Mouse (Mus musculus) neural tube, embryonic 13.5 days (tissue): Measurements from ENCODE around the gene Ttc29. TPM values are rescaled to one million over a fixed set of nuclear protein-coding genes. Genes with fewer than 3 reads are reported as not detected.

Experiments used
- ATAC-seq: fragments of 200-750 bp; cut with Nextera tagmentation; 2 replicates; pipeline ENCODE4 v1.8.0; 2017; ENCODE audit warnings: low read depth, mild to moderate bottlenecking, moderate TSS enrichment, moderate library complexity
- H3K27ac ChIP-seq: fragments of 300-500 bp; sonication (generic); replicated peaks from 2 replicates; pipeline ENCODE4 v1.5.1; 2015; ENCODE audit warnings: moderate library complexity, mild to moderate bottlenecking, inconsistent platforms
- H3K27me3 ChIP-seq: fragments of 300-500 bp; sonication (generic); 2 replicates; pipeline ENCODE4 v1.6.1; 2015; ENCODE audit warnings: mild to moderate bottlenecking, inconsistent platforms
- H3K36me3 ChIP-seq: fragments of 300-500 bp; sonication (generic); 2 replicates; pipeline ENCODE4 v1.6.1; 2015; ENCODE audit warnings: mild to moderate bottlenecking, inconsistent platforms
- H3K4me1 ChIP-seq: fragments of 300-500 bp; sonication (generic); replicated peaks from 2 replicates; pipeline ENCODE4 v1.6.1; 2015; ENCODE audit warnings: inconsistent platforms
- H3K4me2 ChIP-seq: fragments of 300-500 bp; sonication (generic); 2 replicates; pipeline ENCODE4 v1.6.1; 2015; ENCODE audit warnings: inconsistent platforms, mild to moderate bottlenecking, moderate library complexity
- H3K4me3 ChIP-seq: fragments of 300-500 bp; sonication (generic); 2 replicates; pipeline ENCODE4 v1.5.1; 2015; ENCODE audit warnings: mild to moderate bottlenecking, inconsistent platforms
- H3K9ac ChIP-seq: fragments of 300-500 bp; sonication (generic); 2 replicates; pipeline ENCODE4 v1.6.1; 2015; ENCODE audit warnings: moderate library complexity, mild to moderate bottlenecking, inconsistent platforms
- H3K9me3 ChIP-seq: fragments of 300-500 bp; sonication (generic); 2 replicates; pipeline ENCODE4 v1.6.1; 2016; ENCODE audit warnings: inconsistent platforms
- WGBS: fragments of 180-500 bp; shearing (Covaris S2); methylation state at CpG from one replicate; pipeline ENCODE4 v1.1.7; 2015; 5-methylcytosine and 5-hydroxymethylcytosine counted together
- polyA plus RNA-seq: library from polyadenylated mRNA; unstranded; fragments of >200 nt; fragmentation: Nextera tagmentation; extraction: Ambion mirVana; gene quantifications from 2 replicates; pipeline ENCODE4 v1.2.1, GENCODE M21; 2015

Ttc29 gene
- polyA plus RNA-seq, 1 experiment from 2014 or later: not detected

DNA sequence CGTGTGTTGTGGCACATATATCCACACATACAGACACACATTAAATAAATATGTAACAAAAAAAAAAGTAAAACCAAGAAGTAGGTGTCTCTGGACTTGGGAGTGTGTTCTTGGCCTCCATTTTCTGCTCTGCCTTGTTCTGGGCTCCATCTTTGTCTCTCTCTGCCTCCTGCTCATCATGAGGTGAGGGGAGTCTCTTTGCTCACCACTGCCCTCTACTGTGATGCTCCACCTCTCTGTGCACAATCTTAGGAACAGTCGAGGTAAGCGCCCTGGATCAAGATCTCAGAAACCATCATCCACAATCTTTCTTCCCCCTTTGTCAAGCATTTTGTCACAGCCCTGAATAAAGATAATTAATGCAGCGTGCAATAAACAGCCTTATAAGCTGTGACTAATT is 72.3 kb downstream of the Ttc29 start:
- H3K36me3 ChIP-seq: no peaks in the 10 kb centered on the region
- H3K9ac ChIP-seq: no peak overlapping the region
- ATAC-seq: no peak
- no peaks in the 10 kb centered on the region for H3K9me3 ChIP-seq
- 88% methylated on average over 4 of the region's 4 CpGs for WGBS
- no peaks in the 10 kb centered on the region for H3K27me3 ChIP-seq
- H3K4me1 ChIP-seq: no peaks in the 10 kb centered on the region
- H3K4me3 ChIP-seq: no peak overlapping the region
- H3K4me2 ChIP-seq: no peak overlapping the region
- no peak overlapping the region for H3K27ac ChIP-seq

GRCm38 (mm10) chr8:78289374-78289971 is 76.4 kb downstream of the Ttc29 start:
- Histone ChIP-seq H3K4me3 (no peak overlapping the region), H3K4me1 (no peaks in the 10 kb centered on the region), H3K36me3 (no peaks in the 10 kb centered on the region), H3K27me3 (no peaks in the 10 kb centered on the region), H3K9ac (no peak overlapping the region), H3K27ac (no peak overlapping the region), H3K4me2 (no peak overlapping the region), H3K9me3 (no peaks in the 10 kb centered on the region)
- ATAC-seq: no peak
- WGBS: 81% methylated on average over 10 of the region's 10 CpGs

- H3K36me3 ChIP-seq: no peaks in the 10 kb centered on the region
- no peak overlapping the region for H3K27ac ChIP-seq
- no peaks in the 10 kb centered on the region for H3K27me3 ChIP-seq
- no peaks in the 10 kb centered on the region for H3K4me1 ChIP-seq
- H3K4me3 ChIP-seq: no peak overlapping the region
- H3K9me3 ChIP-seq: no peaks in the 10 kb centered on the region
- ATAC-seq: no peak
- no peak overlapping the region for H3K4me2 ChIP-seq
- 62% methylated on average over 7 of the region's 7 CpGs for WGBS
- H3K9ac ChIP-seq: no peak overlapping the region
These were observed 77.2 kb downstream of the Ttc29 start for GRCm38 (mm10) chr8:78290274-78290673.

GRCm38 (mm10) chr8:78295494-78295893 is 82.4 kb downstream of the Ttc29 start:
- Histone ChIP-seq H3K4me2 (no peak overlapping the region), H3K4me1 (no peaks in the 10 kb centered on the region), H3K27me3 (no peaks in the 10 kb centered on the region), H3K9ac (no peak overlapping the region), H3K27ac (no peak overlapping the region), H3K9me3 (no peaks in the 10 kb centered on the region), H3K4me3 (no peak overlapping the region), H3K36me3 (no peaks in the 10 kb centered on the region)
- ATAC-seq: 0 out of 2 replicates have a peak, but pooled peaks have one; percentile 59
- 58% methylated on average over 5 of the region's 5 CpGs for WGBS

DNA sequence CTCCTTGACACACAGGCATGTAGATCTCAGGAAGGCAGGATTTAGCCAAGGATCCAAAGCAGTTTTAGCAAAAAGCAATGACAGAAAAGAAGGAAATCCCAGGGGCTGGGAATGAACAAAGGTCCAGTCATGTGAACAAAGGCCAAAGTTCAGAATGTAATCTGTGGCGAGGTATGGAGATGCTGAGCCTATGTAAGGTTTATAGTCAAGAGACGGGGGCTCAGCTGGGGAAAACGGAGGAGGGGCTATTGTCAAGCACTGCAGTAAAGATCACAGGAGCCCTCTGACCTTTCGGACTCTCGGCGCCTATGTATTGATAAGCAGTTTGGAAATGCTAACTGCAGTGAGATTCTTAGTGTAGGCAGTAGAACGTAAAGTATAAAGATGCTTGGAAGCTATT is 90.5 kb downstream of the Ttc29 start:
- Histone ChIP-seq H3K9me3 (no peaks in the 10 kb centered on the region), H3K27ac (no peak overlapping the region), H3K4me2 (no peak overlapping the region), H3K27me3 (no peaks in the 10 kb centered on the region), H3K36me3 (no peaks in the 10 kb centered on the region), H3K9ac (no peak overlapping the region), H3K4me1 (peaks cover 11% of the 10 kb centered on the region; the same call in 1 of the 2 replicates), H3K4me3 (no peak overlapping the region)
- 25% methylated on average over 7 of the region's 7 CpGs for WGBS
- no peak for ATAC-seq

- H3K9me3 ChIP-seq: peaks cover 3% of the 10 kb centered on the region; the same call in 1 of the 2 replicates
- no peak for ATAC-seq
- H3K27ac ChIP-seq: no peak overlapping the region
- 73% methylated on average over 10 of the region's 10 CpGs for WGBS
- H3K27me3 ChIP-seq: no peaks in the 10 kb centered on the region
- no peak overlapping the region for H3K4me2 ChIP-seq
- H3K4me1 ChIP-seq: peaks cover 11% of the 10 kb centered on the region; the same call in 1 of the 2 replicates
- no peak overlapping the region for H3K4me3 ChIP-seq
- no peak overlapping the region for H3K9ac ChIP-seq
- no peaks in the 10 kb centered on the region for H3K36me3 ChIP-seq
These were observed 93.5 kb downstream of the Ttc29 start for GRCm38 (mm10) chr8:78306604-78307003.

- H3K9me3 ChIP-seq: peaks cover 6% of the 10 kb centered on the region; the same call in 1 of the 2 replicates
- no peak overlapping the region for H3K27ac ChIP-seq
- no peak overlapping the region for H3K4me3 ChIP-seq
- peaks cover 11% of the 10 kb centered on the region; the same call in 1 of the 2 replicates for H3K4me1 ChIP-seq
- no peaks in the 10 kb centered on the region for H3K36me3 ChIP-seq
- H3K4me2 ChIP-seq: no peak overlapping the region
- no peaks in the 10 kb centered on the region for H3K27me3 ChIP-seq
- WGBS: 54% methylated on average over 4 of the region's 4 CpGs
- ATAC-seq: no peak; the same call in 1 of the 2 replicates
- no peak overlapping the region for H3K9ac ChIP-seq
These were observed 94.0 kb downstream of the Ttc29 start for GRCm38 (mm10) chr8:78307131-78307530.

DNA sequence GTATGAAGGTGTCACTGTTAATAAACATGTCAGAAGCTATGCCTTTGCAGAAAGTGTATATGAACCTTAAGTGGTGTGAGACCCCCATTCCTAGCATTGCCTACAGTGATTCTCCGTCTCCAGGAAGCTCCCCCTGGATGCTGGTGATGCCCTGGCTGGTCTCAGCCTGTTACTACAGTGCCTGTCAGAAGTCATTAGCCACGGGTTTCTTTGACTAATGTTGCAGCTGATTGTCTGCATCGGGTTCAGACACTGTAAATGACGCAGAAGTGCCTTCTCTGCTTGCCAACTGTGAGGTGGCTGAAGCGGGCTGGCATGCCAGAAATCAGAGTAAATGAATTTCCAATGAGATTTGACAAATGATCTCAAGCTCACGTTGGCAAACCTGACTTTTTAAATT is 96.4 kb downstream of the Ttc29 start:
- Histone ChIP-seq H3K27me3 (no peaks in the 10 kb centered on the region), H3K36me3 (no peaks in the 10 kb centered on the region), H3K4me2 (no peak overlapping the region), H3K4me3 (no peak overlapping the region), H3K9ac (no peak overlapping the region), H3K27ac (no peak overlapping the region), H3K9me3 (peaks cover 6% of the 10 kb centered on the region; the same call in 1 of the 2 replicates), H3K4me1 (peaks cover 8% of the 10 kb centered on the region; the same call in 1 of the 2 replicates)
- ATAC-seq: no peak
- 59% methylated on average over 6 of the region's 6 CpGs for WGBS

- Histone ChIP-seq H3K4me3 (no peak overlapping the region), H3K4me2 (no peak overlapping the region), H3K9ac (no peak overlapping the region), H3K36me3 (no peaks in the 10 kb centered on the region), H3K9me3 (peaks cover 6% of the 10 kb centered on the region; the same call in 1 of the 2 replicates), H3K27me3 (no peaks in the 10 kb centered on the region), H3K27ac (no peak overlapping the region), H3K4me1 (no peaks in the 10 kb centered on the region)
- WGBS: 59% methylated on average over 9 of the region's 9 CpGs
- no peak for ATAC-seq
These were observed 102.5 kb downstream of the Ttc29 start for GRCm38 (mm10) chr8:78315576-78315975.

DNA sequence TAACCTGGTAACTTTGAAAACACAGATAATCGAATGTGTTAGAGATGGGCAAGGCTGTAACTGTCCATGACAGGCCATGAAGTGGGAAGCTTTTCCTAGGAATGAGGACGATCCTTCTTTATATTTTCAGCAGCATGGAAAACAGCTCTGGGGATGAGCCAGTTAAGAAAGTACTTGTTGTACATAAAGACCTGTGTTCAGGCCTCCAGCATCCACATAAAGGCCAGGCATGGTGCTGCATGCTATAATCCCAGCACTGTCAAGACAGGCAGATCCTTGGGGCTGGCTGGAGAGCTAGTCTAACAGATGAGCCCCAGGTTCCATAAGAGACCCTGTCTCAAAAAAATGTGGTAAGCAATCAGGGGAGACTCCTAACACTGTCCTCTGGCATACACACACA is 104.6 kb downstream of the Ttc29 start:
- ATAC-seq: no peak
- WGBS: 88% methylated on average over 2 of the region's 2 CpGs
- no peak overlapping the region for H3K9ac ChIP-seq
- no peaks in the 10 kb centered on the region for H3K9me3 ChIP-seq
- H3K4me2 ChIP-seq: no peak overlapping the region
- no peaks in the 10 kb centered on the region for H3K27me3 ChIP-seq
- H3K4me3 ChIP-seq: no peak overlapping the region
- no peak overlapping the region for H3K27ac ChIP-seq
- H3K36me3 ChIP-seq: no peaks in the 10 kb centered on the region
- 0 out of 2 replicates have a peak, but pooled peaks cover 2% of the 10 kb centered on the region for H3K4me1 ChIP-seq

DNA sequence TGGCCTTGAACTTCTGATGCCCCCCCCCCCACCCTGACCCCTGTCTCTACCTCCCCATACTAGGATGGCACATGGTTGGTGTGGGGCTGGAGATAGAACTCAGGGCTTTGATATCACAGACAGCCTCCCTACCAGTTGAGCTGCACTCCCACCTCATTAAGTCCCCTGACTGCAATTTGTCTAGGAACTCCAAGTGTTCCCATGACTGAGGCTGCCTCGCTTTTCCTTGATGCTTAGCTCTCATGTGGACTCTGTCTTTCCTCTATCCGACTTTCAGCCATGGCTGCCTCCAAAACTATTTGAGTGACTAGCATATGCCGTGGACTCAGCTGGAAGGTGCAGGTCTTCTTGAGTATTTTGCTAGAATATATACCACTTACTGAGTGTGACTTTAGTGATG is 110.3 kb downstream of the Ttc29 start:
- H3K9ac ChIP-seq: no peak overlapping the region
- no peak for ATAC-seq
- 0 out of 2 replicates have a peak, but pooled peaks cover 2% of the 10 kb centered on the region for H3K4me1 ChIP-seq
- no peak overlapping the region for H3K4me2 ChIP-seq
- H3K27ac ChIP-seq: no peak overlapping the region
- H3K9me3 ChIP-seq: no peaks in the 10 kb centered on the region
- H3K27me3 ChIP-seq: no peaks in the 10 kb centered on the region
- no peak overlapping the region for H3K4me3 ChIP-seq
- no peaks in the 10 kb centered on the region for H3K36me3 ChIP-seq
- WGBS: 88% methylated on average over 3 of the region's 3 CpGs

DNA sequence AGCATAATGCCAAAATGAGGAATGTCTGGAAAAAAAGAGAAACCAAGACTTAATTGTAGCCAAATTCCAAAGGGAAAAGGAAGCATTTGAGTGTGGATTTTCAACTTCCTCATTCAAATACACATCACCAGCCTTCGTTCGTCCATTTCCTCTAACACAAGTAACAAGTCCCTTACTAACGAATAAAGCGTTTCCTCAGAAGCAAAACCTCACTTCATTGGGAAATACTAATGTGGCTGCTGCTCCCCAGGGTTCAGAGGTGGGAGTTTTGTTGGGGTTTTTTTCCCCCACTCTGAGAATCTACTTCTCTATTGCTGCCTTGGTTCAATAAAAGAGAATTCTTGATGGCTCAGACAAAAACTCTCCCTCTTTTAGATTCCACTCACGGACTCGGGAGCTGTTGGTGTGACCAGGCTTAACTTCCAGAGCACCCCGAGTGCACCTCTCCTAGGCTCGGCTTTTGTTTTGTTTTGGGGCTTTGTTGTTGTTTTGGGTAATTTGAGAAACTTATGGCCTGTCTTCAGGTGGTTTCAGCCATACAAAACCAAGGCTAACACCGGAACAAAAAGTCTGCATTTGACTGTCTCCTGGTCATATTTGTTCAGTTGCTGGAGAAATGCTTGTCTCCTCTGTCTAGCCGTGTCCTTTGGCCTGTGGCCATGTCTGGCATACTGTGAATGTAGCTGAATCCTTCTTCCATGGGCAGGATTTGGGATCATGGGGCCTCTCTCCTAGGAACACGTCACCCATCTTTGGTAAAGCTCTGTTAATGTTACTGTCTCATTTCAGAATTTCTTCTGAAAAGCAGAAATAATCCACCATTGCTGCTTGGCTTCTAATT is 127.8 kb downstream of the Ttc29 start:
- no peaks in the 10 kb centered on the region for H3K36me3 ChIP-seq
- H3K27me3 ChIP-seq: no peaks in the 10 kb centered on the region
- no peak overlapping the region for H3K9ac ChIP-seq
- WGBS: 48% methylated on average over 11 of the region's 11 CpGs
- no peak overlapping the region for H3K4me3 ChIP-seq
- no peak overlapping the region for H3K4me2 ChIP-seq
- peaks cover 4% of the 10 kb centered on the region for H3K4me1 ChIP-seq
- ATAC-seq: peak; percentile 75
- H3K9me3 ChIP-seq: no peaks in the 10 kb centered on the region
- peak overlapping the region; percentile 39; the same call in 1 of the 2 replicates for H3K27ac ChIP-seq
